ENCODE assay signal across 8 mouse cellular contexts in the genomic region with DNA sequence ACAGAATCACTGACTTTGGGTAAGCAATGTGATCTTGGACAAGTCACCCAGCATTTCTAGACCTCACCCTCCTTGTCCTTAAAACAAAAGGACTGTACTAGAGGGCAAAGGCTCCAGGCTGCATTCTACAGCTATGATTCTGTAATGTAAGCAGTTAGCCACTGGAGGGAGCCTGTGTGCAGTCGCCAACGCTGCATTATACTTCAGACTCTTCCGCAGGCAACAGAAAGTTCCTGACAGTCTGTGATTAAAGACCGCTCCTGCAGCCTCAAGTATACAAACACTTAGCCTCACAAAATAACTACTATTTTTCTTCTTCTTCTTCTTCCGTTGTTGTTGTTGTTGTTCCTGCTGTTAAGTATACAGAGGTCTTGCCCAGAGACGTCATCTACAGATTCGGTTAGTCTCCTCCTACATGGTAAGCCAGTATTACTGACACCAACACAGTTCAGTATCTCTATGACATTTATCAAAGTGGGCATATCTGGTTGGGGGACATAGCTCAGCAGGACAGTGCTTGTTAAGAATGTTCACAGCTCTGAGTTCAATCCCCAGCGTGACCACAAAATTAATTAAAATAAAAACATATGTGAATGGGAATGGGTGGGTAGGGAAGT. TPM values are rescaled to one million over a fixed set of nuclear protein-coding genes. Genes with fewer than 3 reads are reported as not detected.
DNase-seq lines count a peak whose midpoint lies in the region; ATAC-seq lines count a peak whose summit lies in the region.
"Had no signal": no experiment of that assay in that cellular context is flagged by ENCODE, and none has a peak within 500 bp of the region (broad histone marks: within the 10 kb centered on the region; RNA-seq: fewer than 3 reads in every experiment).

No protein-coding gene starts in this region.

- peak overlapping the region; percentile 71 for H3K9ac ChIP-seq in heart, embryonic 13.5 days
- no peak overlapping the region for H3K9ac ChIP-seq in kidney, embryonic 16.5 days (replicated peaks; ENCODE audit: low read length)
- no peak overlapping the region for H3K9ac ChIP-seq in lung, embryonic 15.5 days

- H3K9me3 ChIP-seq in heart, embryonic 13.5 days = no peaks in the 10 kb centered on the region
- H3K9me3 ChIP-seq in kidney, embryonic 16.5 days (ENCODE audit: low read length) = no peaks in the 10 kb centered on the region
- no peaks in the 10 kb centered on the region for H3K9me3 ChIP-seq in lung, embryonic 15.5 days

- no peak for ATAC-seq in heart, embryonic 13.5 days (ENCODE audit: extremely low read depth, insufficient number of reproducible peaks, low FRiP score, low TSS enrichment)
- peak; percentile 44; the same call in 1 of the 2 replicates for ATAC-seq in kidney, embryonic 16.5 days (ENCODE audit: low FRiP score, low TSS enrichment)
- ATAC-seq in lung, embryonic 15.5 days (ENCODE audit: borderline replicate concordance, extremely low read depth, low FRiP score, low TSS enrichment) = peak; percentile 43; the same call in 1 of the 2 replicates

- 0 out of 2 replicates have a peak, but pooled peaks cover 4% of the 10 kb centered on the region for H3K27me3 ChIP-seq in heart, embryonic 13.5 days (replicated peaks)
- H3K27me3 ChIP-seq in kidney, embryonic 16.5 days (ENCODE audit: insufficient read depth, low read length) = no peaks in the 10 kb centered on the region
- H3K27me3 ChIP-seq in lung, embryonic 15.5 days = no peaks in the 10 kb centered on the region

- H3K4me3 ChIP-seq in heart, embryonic 13.5 days = peak overlapping the region; percentile 43
- H3K4me3 ChIP-seq in kidney, embryonic 16.5 days (ENCODE audit: low read length) = peak overlapping the region; percentile 24; the same call in 1 of the 2 replicates
- peak overlapping the region; percentile 23 for H3K4me3 ChIP-seq in lung, embryonic 15.5 days

- H3K36me3 ChIP-seq in heart, embryonic 13.5 days = no peaks in the 10 kb centered on the region
- H3K36me3 ChIP-seq in kidney, embryonic 16.5 days (ENCODE audit: insufficient read depth, low read length) = no peaks in the 10 kb centered on the region
- no peaks in the 10 kb centered on the region for H3K36me3 ChIP-seq in lung, embryonic 15.5 days

- DNase-seq in CD8-positive naive resting alpha-beta T cell, adult 2 months (ENCODE audit: low read depth in 2 of 2, low spot score in 2 of 2) = peak; percentile 44 to 63
- peak; percentile 72 for DNase-seq in MN1 (ENCODE audit: low spot score)
- DNase-seq in embryo, embryonic 11 days = peak; percentile 84
- DNase-seq in right cerebral cortex, postnatal 10 days (ENCODE audit: low spot score in 2 of 2) = peak; percentile 74 to 78

- peak overlapping the region; percentile 68 for H3K4me2 ChIP-seq in heart, embryonic 13.5 days
- H3K4me2 ChIP-seq in kidney, embryonic 16.5 days (replicated peaks; ENCODE audit: low read depth, low read length) = peak overlapping the region; percentile 47
- H3K4me2 ChIP-seq in lung, embryonic 15.5 days = peak overlapping the region; percentile 49

- WGBS in heart, embryonic 13.5 days = 17% methylated on average over 8 of the region's 8 CpGs
- 18% methylated on average over 8 of the region's 8 CpGs for WGBS in kidney, embryonic 16.5 days
- WGBS in lung, embryonic 15.5 days = 17% methylated on average over 8 of the region's 8 CpGs

- no peaks in the 10 kb centered on the region for H3K4me1 ChIP-seq in heart, embryonic 13.5 days
- H3K4me1 ChIP-seq in kidney, embryonic 16.5 days (ENCODE audit: insufficient read depth, low read length) = peaks cover 8% of the 10 kb centered on the region; the same call in 1 of the 2 replicates
- 0 out of 2 replicates have a peak, but pooled peaks cover 4% of the 10 kb centered on the region for H3K4me1 ChIP-seq in lung, embryonic 15.5 days

- no peak overlapping the region for H3K27ac ChIP-seq in heart, embryonic 13.5 days (replicated peaks)
- H3K27ac ChIP-seq in kidney, embryonic 16.5 days (ENCODE audit: low read length) = no peak overlapping the region
- H3K27ac ChIP-seq in lung, embryonic 15.5 days = no peak overlapping the region
- H3K27ac ChIP-seq: macrophage had no signal

RNA-seq across cellular contexts. Expression of gene Chrna1, which starts 13.0 kb away (rescaled TPM):
- 0.15 and 0.37 TPM in 2 replicates for polyA plus RNA-seq in heart, embryonic 13.5 days (2015; fragmentation: Nextera tagmentation; extraction: Ambion mirVana)
- polyA plus RNA-seq in kidney, embryonic 16.5 days (2015; fragmentation: Nextera tagmentation; extraction: Ambion mirVana) = 0.36 and 0.72 TPM in 2 replicates
- polyA plus RNA-seq in lung, embryonic 15.5 days (2015; fragmentation: Nextera tagmentation; extraction: Ambion mirVana) = 0.16 and 0.19 TPM in 2 replicates
- polyA plus RNA-seq: macrophage had no signal

RNA-seq across cellular contexts. Expression of gene Wipf1, which starts 37.6 kb away (rescaled TPM):
- polyA plus RNA-seq in heart, embryonic 13.5 days (2015; fragmentation: Nextera tagmentation; extraction: Ambion mirVana) = 4.0 and 5.0 TPM in 2 replicates
- polyA plus RNA-seq in kidney, embryonic 16.5 days (2015; fragmentation: Nextera tagmentation; extraction: Ambion mirVana) = 8.6 and 10.4 TPM in 2 replicates
- 8.3 and 10.2 TPM in 2 replicates for polyA plus RNA-seq in lung, embryonic 15.5 days (2015; fragmentation: Nextera tagmentation; extraction: Ambion mirVana)
